ENCODE assay signal across 8 mouse cellular contexts in the genomic region with DNA sequence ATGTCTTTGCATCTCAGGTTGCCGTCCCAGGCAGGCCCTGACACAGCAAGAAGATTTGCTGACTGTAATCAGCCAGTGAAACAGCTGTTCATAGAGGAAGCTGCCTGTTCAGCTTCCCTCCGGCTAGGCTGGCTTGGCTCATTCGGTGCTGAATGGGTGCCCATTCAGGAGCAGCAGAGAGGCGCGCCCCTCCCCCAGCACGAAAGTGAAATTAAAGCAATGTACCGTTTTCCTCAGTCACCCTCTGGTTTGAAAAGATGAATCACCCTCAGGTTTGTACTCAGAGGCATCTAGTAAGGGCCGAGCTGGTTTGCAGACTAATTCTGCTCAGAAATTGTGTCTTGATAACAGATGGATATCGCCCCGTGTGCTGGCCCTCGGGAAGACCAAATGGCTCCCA.
DNase-seq lines count a peak whose midpoint lies in the region; ATAC-seq and TF ChIP-seq lines count a peak whose summit lies in the region.

No protein-coding gene starts in this region.

- no peak for TF ChIP-seq EP300 in lung, postnatal 0 days (IDR thresholded peaks at IDR 0.05)
- no peak for TF ChIP-seq EP300 in stomach, postnatal 0 days (optimal IDR thresholded peaks at IDR 0.05)

- 46% methylated on average over 11 of the region's 11 CpGs for WGBS in lung, postnatal 0 days
- 49% methylated on average over 11 of the region's 11 CpGs for WGBS in hindbrain, postnatal 0 days
- WGBS in limb, embryonic 12.5 days = 57% methylated on average over 11 of the region's 11 CpGs
- 33% methylated on average over 11 of the region's 11 CpGs for WGBS in stomach, postnatal 0 days
- 67% methylated on average over 11 of the region's 11 CpGs for WGBS in midbrain, embryonic 13.5 days

- H3K27ac ChIP-seq in lung, postnatal 0 days (ENCODE audit: low read length) = no peak overlapping the region
- H3K27ac ChIP-seq in hindbrain, postnatal 0 days = no peak overlapping the region
- no peak overlapping the region for H3K27ac ChIP-seq in limb, embryonic 12.5 days
- H3K27ac ChIP-seq in stomach, postnatal 0 days (replicated peaks) = no peak overlapping the region
- H3K27ac ChIP-seq in midbrain, embryonic 13.5 days = no peak overlapping the region

- no peaks in the 10 kb centered on the region for H3K9me3 ChIP-seq in lung, postnatal 0 days (ENCODE audit: low read length)
- H3K9me3 ChIP-seq in hindbrain, postnatal 0 days (ENCODE audit: low read length) = no peaks in the 10 kb centered on the region
- 0 out of 2 replicates have a peak, but pooled peaks cover 8% of the 10 kb centered on the region for H3K9me3 ChIP-seq in limb, embryonic 12.5 days
- no peaks in the 10 kb centered on the region for H3K9me3 ChIP-seq in stomach, postnatal 0 days (ENCODE audit: control insufficient read depth, low read length)
- H3K9me3 ChIP-seq in midbrain, embryonic 13.5 days = no peaks in the 10 kb centered on the region; the same call in 1 of the 2 replicates

- H3K4me2 ChIP-seq in lung, postnatal 0 days (replicated peaks; ENCODE audit: low read depth, low read length) = 0 out of 2 replicates have a peak overlapping the region, but pooled peaks have one; percentile 2
- H3K4me2 ChIP-seq in hindbrain, postnatal 0 days (ENCODE audit: low read depth, low read length) = 0 out of 2 replicates have a peak overlapping the region, but pooled peaks have one; percentile 10
- no peak overlapping the region for H3K4me2 ChIP-seq in limb, embryonic 12.5 days
- H3K4me2 ChIP-seq in stomach, postnatal 0 days (replicated peaks; ENCODE audit: low read depth) = peak overlapping the region; percentile 34; the same call in 1 of the 2 replicates
- H3K4me2 ChIP-seq in midbrain, embryonic 13.5 days (replicated peaks) = no peak overlapping the region

- DNase-seq in lung, postnatal 0 days (ENCODE audit: low spot score) = peak; percentile 14
- DNase-seq in lung, postnatal 25 days (ENCODE audit: low spot score) = no peak
- peak; percentile 1 for DNase-seq in c-Kit-positive CD71-negative TER-119-negative erythroid progenitor cells, embryonic 14.5 days (ENCODE audit: low read depth)
- DNase-seq in forelimb bud, embryonic 11.5 days (ENCODE audit: low read depth, low spot score) = peak; percentile 39
- peak; percentile 52 for DNase-seq in hindbrain, postnatal 0 days (ENCODE audit: low spot score)
- peak; percentile 53 for DNase-seq in stomach, postnatal 0 days (ENCODE audit: low spot score)

- H3K36me3 ChIP-seq in lung, postnatal 0 days (ENCODE audit: insufficient read depth, low read length) = no peaks in the 10 kb centered on the region
- no peaks in the 10 kb centered on the region for H3K36me3 ChIP-seq in hindbrain, postnatal 0 days (ENCODE audit: insufficient read depth, low read length)
- no peaks in the 10 kb centered on the region for H3K36me3 ChIP-seq in limb, embryonic 12.5 days
- H3K36me3 ChIP-seq in stomach, postnatal 0 days (ENCODE audit: control insufficient read depth, insufficient read depth, low read length) = no peaks in the 10 kb centered on the region
- H3K36me3 ChIP-seq in midbrain, embryonic 13.5 days = no peaks in the 10 kb centered on the region

- H3K27me3 ChIP-seq in lung, postnatal 0 days (replicated peaks; ENCODE audit: insufficient read depth, low read length) = no peaks in the 10 kb centered on the region
- H3K27me3 ChIP-seq in hindbrain, postnatal 0 days (ENCODE audit: insufficient read depth, low read length) = no peaks in the 10 kb centered on the region
- H3K27me3 ChIP-seq in limb, embryonic 12.5 days = no peaks in the 10 kb centered on the region
- H3K27me3 ChIP-seq in stomach, postnatal 0 days (ENCODE audit: control insufficient read depth, insufficient read depth, low read length) = no peaks in the 10 kb centered on the region
- no peaks in the 10 kb centered on the region for H3K27me3 ChIP-seq in midbrain, embryonic 13.5 days

- ATAC-seq in lung, postnatal 0 days = no peak; the same call in 1 of the 2 replicates
- ATAC-seq in hindbrain, postnatal 0 days = peak; percentile 70; the same call in 1 of the 2 replicates
- ATAC-seq in limb, embryonic 12.5 days (ENCODE audit: insufficient number of reproducible peaks, insufficient read depth, low FRiP score, low TSS enrichment, low read depth) = peak; percentile 63; the same call in 1 of the 2 replicates
- peak; percentile 69; the same call in 1 of the 2 replicates for ATAC-seq in stomach, postnatal 0 days (ENCODE audit: low FRiP score, low TSS enrichment)
- ATAC-seq in midbrain, embryonic 13.5 days = no peak

- no peak overlapping the region for H3K9ac ChIP-seq in lung, postnatal 0 days (replicated peaks; ENCODE audit: low read depth)
- H3K9ac ChIP-seq in hindbrain, postnatal 0 days (replicated peaks; ENCODE audit: low read length) = no peak overlapping the region
- no peak overlapping the region for H3K9ac ChIP-seq in limb, embryonic 12.5 days (replicated peaks)
- H3K9ac ChIP-seq in stomach, postnatal 0 days (ENCODE audit: low read length) = no peak overlapping the region
- no peak overlapping the region for H3K9ac ChIP-seq in midbrain, embryonic 13.5 days (replicated peaks)

- no peak overlapping the region for H3K4me3 ChIP-seq in lung, postnatal 0 days (ENCODE audit: low read depth, low read length)
- H3K4me3 ChIP-seq in hindbrain, postnatal 0 days (ENCODE audit: low read length) = no peak overlapping the region
- H3K4me3 ChIP-seq in limb, embryonic 12.5 days (replicated peaks) = no peak overlapping the region
- peak overlapping the region; percentile 6; the same call in 1 of the 2 replicates for H3K4me3 ChIP-seq in stomach, postnatal 0 days (ENCODE audit: low read depth, low read length)
- no peak overlapping the region for H3K4me3 ChIP-seq in midbrain, embryonic 13.5 days (replicated peaks)

- TF ChIP-seq CTCF in lung, postnatal 0 days (IDR thresholded peaks at IDR 0.05) = no peak
- TF ChIP-seq CTCF in hindbrain, postnatal 0 days (IDR thresholded peaks at IDR 0.05; ENCODE audit: low read depth) = no peak
- TF ChIP-seq CTCF in stomach, postnatal 0 days (IDR thresholded peaks at IDR 0.05; ENCODE audit: low read depth) = no peak

- H3K4me1 ChIP-seq in lung, postnatal 0 days (ENCODE audit: insufficient read depth, low read depth, low read length) = no peaks in the 10 kb centered on the region
- H3K4me1 ChIP-seq in hindbrain, postnatal 0 days (ENCODE audit: insufficient read depth, low read length) = peaks cover 9% of the 10 kb centered on the region; the same call in 1 of the 2 replicates
- no peaks in the 10 kb centered on the region for H3K4me1 ChIP-seq in limb, embryonic 12.5 days (replicated peaks)
- no peaks in the 10 kb centered on the region for H3K4me1 ChIP-seq in stomach, postnatal 0 days (replicated peaks; ENCODE audit: control insufficient read depth, insufficient read depth)
- no peaks in the 10 kb centered on the region for H3K4me1 ChIP-seq in midbrain, embryonic 13.5 days (replicated peaks)

Comparison
In these comparisons a context has a peak if more than half of its experiments do, and no peak if none do; other contexts are left out.
1. ATAC-seq: peak in hindbrain, postnatal 0 days (single experiment), limb, embryonic 12.5 days (single experiment) and stomach, postnatal 0 days (single experiment); none in lung, postnatal 0 days (single experiment) and midbrain, embryonic 13.5 days (single experiment).
2. H3K4me2 ChIP-seq: peak in lung, postnatal 0 days (single experiment), hindbrain, postnatal 0 days (single experiment) and stomach, postnatal 0 days (single experiment); none in limb, embryonic 12.5 days (single experiment) and midbrain, embryonic 13.5 days (single experiment).